Mouse (Mus musculus) erythroblast, adult 5-6 weeks (primary cell): ENCODE measurements around the gene Cyp2b23. TPM values are rescaled to one million over a fixed set of nuclear protein-coding genes. Genes with fewer than 3 reads are reported as not detected.
"Not testable (repeated sequence)": the region's sequence is repeated elsewhere in the genome, so short reads cannot be mapped to it uniquely, and the experiment has no call there.

Experiments
- ATAC-seq: replicated peaks from 2 replicates; pipeline ENCODE4 v1.8.0; 2016; ENCODE audit warnings: moderate number of reproducible peaks, mild to moderate bottlenecking, moderate TSS enrichment, inconsistent platforms; ENCODE audit not compliant: poor library complexity, low FRiP score, severe bottlenecking
- total RNA-seq, 2 experiments: library from RNA; stranded (forward) in 1 of 2; stranded (reverse) in 1 of 2; fragments of 150-400 nt in 1 of 2; fragments of 200-764, 138-1000 nt in 1 of 2; gene quantifications; 2 replicates each; pipeline versions ENCODE4 v1.2.3 to v1.2.4; 2015 to 2017; ENCODE audit warnings: low replicate concordance in 2 of 2

Gene Cyp2b23
- total RNA-seq (2015; ENCODE audit: low replicate concordance) (not detected in 2 replicates), total RNA-seq (2017; ENCODE audit: low replicate concordance) (not detected in 2 replicates)

DNA sequence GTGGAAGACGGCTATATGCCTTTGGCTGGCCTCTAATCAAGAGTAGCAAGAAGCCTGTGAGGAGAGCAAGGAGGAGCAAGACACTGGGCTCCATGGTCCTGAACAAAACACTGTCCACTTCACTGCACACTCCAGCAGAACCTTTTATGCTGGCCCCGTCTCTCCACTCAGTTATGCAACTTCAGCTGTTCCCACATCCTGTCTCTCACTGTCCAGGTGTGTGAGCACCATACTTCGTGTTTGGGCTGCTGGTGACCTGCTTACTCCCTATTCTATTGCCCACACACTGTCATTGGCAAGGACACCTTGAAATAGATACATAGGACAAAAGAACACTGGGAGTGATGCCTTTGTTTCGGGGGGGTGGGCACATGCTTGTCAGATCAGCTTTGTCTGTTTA, at the start of gene Cyp2b23:
TSS of gene Cyp2b23 (minus strand) at position 101 of the 400 bp plus-strand sequence.
- no peak for ATAC-seq

GRCm38 (mm10) chr7:26711061-26711460, 24.8 kb upstream of the Cyp2b23 start:
- ATAC-seq = no peak

DNA sequence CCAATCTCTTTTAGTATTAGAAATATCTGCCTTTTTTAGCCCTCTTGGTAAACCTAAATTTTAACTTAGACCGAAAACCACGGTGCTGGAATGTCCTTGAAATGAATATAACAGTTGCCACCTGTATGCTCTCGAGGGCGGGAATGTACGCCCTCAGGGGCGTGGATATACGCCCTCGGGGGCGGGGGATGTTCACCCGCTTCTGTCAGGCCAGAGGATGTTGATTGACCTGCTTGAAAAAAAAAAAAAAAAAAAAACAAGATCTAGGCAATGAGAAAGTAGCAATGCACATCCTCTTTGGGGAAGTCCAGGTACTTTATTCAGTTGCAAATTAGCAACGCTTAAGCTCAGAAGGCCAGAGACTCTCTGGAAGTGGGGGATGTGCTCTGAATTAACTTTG, 20.8 kb upstream of the Cyp2b23 start:
- no peak for ATAC-seq

DNA sequence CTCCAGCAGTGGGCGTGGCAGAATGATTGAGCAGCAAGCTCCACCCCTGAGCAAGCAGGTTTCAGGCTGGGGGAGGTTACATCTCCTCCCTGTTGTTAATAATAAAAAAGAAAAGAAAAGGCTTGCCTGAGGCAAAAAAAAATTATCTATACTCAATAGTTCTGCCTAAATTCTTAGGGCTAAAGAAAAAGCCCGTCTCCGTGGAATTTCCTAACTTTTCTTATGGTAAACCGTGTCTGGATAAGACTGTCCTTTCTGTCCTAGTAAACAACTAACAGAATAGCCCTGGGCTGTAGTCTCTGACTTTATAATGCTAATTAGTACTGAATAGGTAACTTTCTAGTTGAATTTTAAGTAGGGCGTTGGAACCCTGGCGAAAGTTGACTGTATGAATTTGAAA, 20.0 kb upstream of the Cyp2b23 start:
- ATAC-seq = not testable (repeated sequence)

DNA sequence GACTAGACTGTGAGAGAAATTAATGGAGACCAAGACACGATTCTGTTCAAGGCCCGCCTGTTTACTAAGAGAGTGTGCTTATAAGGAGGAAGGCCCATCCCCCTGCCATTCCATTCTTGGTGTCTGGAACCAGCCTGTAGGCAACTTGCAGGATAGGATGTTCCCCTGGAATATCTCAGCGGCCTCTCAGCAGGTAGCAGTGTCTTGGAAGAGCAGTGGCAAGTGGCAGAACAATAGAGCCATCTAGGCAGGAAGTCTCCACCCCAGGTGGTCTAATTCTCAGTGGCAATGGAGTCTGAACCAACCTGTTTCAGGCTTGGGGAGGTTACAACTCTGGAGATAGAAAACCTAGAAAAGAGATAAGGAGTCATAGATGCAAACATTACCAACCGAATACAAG, 13.9 kb upstream of the Cyp2b23 start:
- no peak for ATAC-seq

GRCm38 (mm10) chr7:26685713-26686112, 524 bp downstream of the Cyp2b23 start:
- no peak for ATAC-seq

GRCm38 (mm10) chr7:26667466-26667865, 18.8 kb downstream of the Cyp2b23 start:
- ATAC-seq = not testable (repeated sequence)

GRCm38 (mm10) chr7:26666011-26666410, 20.2 kb downstream of the Cyp2b23 start:
- ATAC-seq = no peak

DNA sequence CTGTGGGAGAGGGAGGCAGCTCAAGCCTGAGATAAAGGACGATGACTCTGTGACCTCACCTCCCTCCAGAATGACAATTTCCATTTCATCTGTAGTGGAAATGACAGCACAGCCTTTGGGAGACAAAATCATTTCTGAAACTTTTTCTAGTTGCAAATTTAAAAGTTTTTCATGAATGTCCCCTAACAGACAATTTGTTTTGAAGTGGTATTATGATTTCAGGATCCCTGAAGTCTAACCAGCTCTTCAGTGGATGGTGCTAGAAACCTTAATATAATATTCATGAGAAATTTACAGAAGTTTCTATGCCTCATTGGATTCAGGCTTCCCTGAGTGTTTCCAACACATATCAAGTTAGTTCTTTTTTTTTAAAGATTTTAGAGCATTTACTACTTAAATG, 67.9 kb downstream of the Cyp2b23 start, which contains the start of gene Vmn1r185:
TSS of gene Vmn1r185 (minus strand) at position 101 of the 400 bp plus-strand sequence.
- not testable (repeated sequence) for ATAC-seq

Other genes starting within 250 kb of the Cyp2b23 start
- not detected in 2 replicates for gene Nlrp9a, start 151.4 kb downstream of the Cyp2b23 start, total RNA-seq (2015; ENCODE audit: low replicate concordance)
- gene Nlrp9a, start 151.4 kb downstream of the Cyp2b23 start, total RNA-seq (2017; ENCODE audit: low replicate concordance) = not detected in 2 replicates
- not detected in 2 replicates for gene Vmn1r185, start 68.0 kb downstream of the Cyp2b23 start, total RNA-seq (2015; ENCODE audit: low replicate concordance)
- 0.42 TPM in 1 of 2 replicates, not detected in the other for gene Vmn1r185, start 68.0 kb downstream of the Cyp2b23 start, total RNA-seq (2017; ENCODE audit: low replicate concordance)
- gene Cyp2b19, start 70.7 kb upstream of the Cyp2b23 start, total RNA-seq (2015; ENCODE audit: low replicate concordance) = not detected in 2 replicates
- not detected in 2 replicates for gene Cyp2b19, start 70.7 kb upstream of the Cyp2b23 start, total RNA-seq (2017; ENCODE audit: low replicate concordance)
- not detected in 2 replicates for gene Cyp2g1, start 122.5 kb upstream of the Cyp2b23 start, total RNA-seq (2015; ENCODE audit: low replicate concordance)
- not detected in 2 replicates for gene Cyp2g1, start 122.5 kb upstream of the Cyp2b23 start, total RNA-seq (2017; ENCODE audit: low replicate concordance)
- not detected in 2 replicates for gene Cyp2a5, start 148.9 kb upstream of the Cyp2b23 start, total RNA-seq (2015; ENCODE audit: low replicate concordance)
- gene Cyp2a5, start 148.9 kb upstream of the Cyp2b23 start, total RNA-seq (2017; ENCODE audit: low replicate concordance) = not detected in 2 replicates